Mouse (Mus musculus): ENCODE data around the gene Blnk. TPM values are rescaled to one million over a fixed set of nuclear protein-coding genes. Genes with fewer than 3 reads are reported as not detected.

The Blnk gene
- polyA plus RNA-seq (2014; fragmentation: Nextera tagmentation; extraction: Ambion mirVana), result 0.18 and 0.21 TPM in 2 replicates

- no peak for ATAC-seq (replicated peaks; ENCODE audit: insufficient number of reproducible peaks, low FRiP score, low TSS enrichment)
- no peaks in the 10 kb centered on the region for H3K36me3 ChIP-seq (ENCODE audit: control insufficient read depth, insufficient read depth, low read length)
- no peak within 1 kb of the TSS for H3K27ac ChIP-seq (ENCODE audit: low read depth, low read length)
- H3K4me2 ChIP-seq, result no peak within 1 kb of the TSS
- no peaks in the 10 kb centered on the region; the same call in 1 of the 2 replicates for H3K27me3 ChIP-seq (ENCODE audit: control insufficient read depth, insufficient read depth, low read length)
- WGBS (ENCODE audit: insufficient replicate concordance), result 60% methylated on average over 8 of the region's 8 CpGs
- H3K4me3 ChIP-seq (ENCODE audit: low read depth, low read length), result no peak within 1 kb of the TSS
- H3K4me1 ChIP-seq (ENCODE audit: control insufficient read depth, insufficient read depth, low read length), result no peaks in the 10 kb centered on the region
- H3K9me3 ChIP-seq (replicated peaks; ENCODE audit: control insufficient read depth, low read length), result no peaks in the 10 kb centered on the region
- no peak within 1 kb of the TSS for H3K9ac ChIP-seq (ENCODE audit: low read depth, low read length)
Observed at GRCm38 (mm10) chr19:40994057-40994585, at the start of gene Blnk. Blnk (minus strand) TSS chr19:40994535.

- H3K4me1 ChIP-seq (ENCODE audit: control insufficient read depth, insufficient read depth, low read length), result no peaks in the 10 kb centered on the region
- H3K27ac ChIP-seq (ENCODE audit: low read depth, low read length), result no peak overlapping the region
- no peaks in the 10 kb centered on the region for H3K36me3 ChIP-seq (ENCODE audit: control insufficient read depth, insufficient read depth, low read length)
- no peak for ATAC-seq (replicated peaks; ENCODE audit: insufficient number of reproducible peaks, low FRiP score, low TSS enrichment)
- H3K27me3 ChIP-seq (ENCODE audit: control insufficient read depth, insufficient read depth, low read length), result no peaks in the 10 kb centered on the region
- no peak overlapping the region for H3K4me3 ChIP-seq (ENCODE audit: low read depth, low read length)
- no peak overlapping the region for H3K4me2 ChIP-seq
- no peak overlapping the region for H3K9ac ChIP-seq (ENCODE audit: low read depth, low read length)
- no peaks in the 10 kb centered on the region for H3K9me3 ChIP-seq (replicated peaks; ENCODE audit: control insufficient read depth, low read length)
- 77% methylated on average over 7 of the region's 7 CpGs for WGBS (ENCODE audit: insufficient replicate concordance)
Observed at GRCm38 (mm10) chr19:41039110-41039509, 44.8 kb upstream of the Blnk start.

GRCm38 (mm10) chr19:41035809-41036551, 41.6 kb upstream of the Blnk start:
- Histone ChIP-seq H3K27me3 (ENCODE audit: control insufficient read depth, insufficient read depth, low read length) (0 out of 2 replicates have a peak, but pooled peaks cover 3% of the 10 kb centered on the region), H3K27ac (ENCODE audit: low read depth, low read length) (no peak overlapping the region), H3K9ac (ENCODE audit: low read depth, low read length) (no peak overlapping the region), H3K9me3 (replicated peaks; ENCODE audit: control insufficient read depth, low read length) (no peaks in the 10 kb centered on the region), H3K4me3 (ENCODE audit: low read depth, low read length) (no peak overlapping the region), H3K36me3 (ENCODE audit: control insufficient read depth, insufficient read depth, low read length) (no peaks in the 10 kb centered on the region), H3K4me2 (no peak overlapping the region), H3K4me1 (ENCODE audit: control insufficient read depth, insufficient read depth, low read length) (no peaks in the 10 kb centered on the region)
- no peak for ATAC-seq (replicated peaks; ENCODE audit: insufficient number of reproducible peaks, low FRiP score, low TSS enrichment)
- 49% methylated on average over 4 of the region's 4 CpGs for WGBS (ENCODE audit: insufficient replicate concordance)

DNA sequence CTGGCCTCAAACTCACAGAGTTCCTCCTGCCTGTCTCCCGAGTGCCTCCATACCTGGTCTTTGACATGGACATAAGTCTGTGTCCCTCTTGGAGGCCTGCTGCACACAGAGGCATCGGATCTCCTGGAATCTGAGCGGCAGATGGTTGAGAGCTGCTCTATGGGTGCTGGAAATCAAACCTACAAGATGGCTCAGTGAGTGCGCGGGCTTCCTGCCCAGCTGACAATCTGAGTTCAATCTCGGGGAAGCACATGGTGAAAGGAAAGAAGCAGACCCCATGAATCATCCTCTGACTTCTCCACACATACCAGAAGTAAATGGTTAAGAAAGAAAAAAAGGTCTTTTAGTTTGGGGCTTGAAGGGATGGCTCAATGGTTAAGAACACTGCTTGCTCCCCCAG, 37.5 kb upstream of the Blnk start:
- ATAC-seq (replicated peaks; ENCODE audit: insufficient number of reproducible peaks, low FRiP score, low TSS enrichment), result no peak
- 65% methylated on average over 6 of the region's 6 CpGs for WGBS (ENCODE audit: insufficient replicate concordance)

GRCm38 (mm10) chr19:41031009-41031408, 36.7 kb upstream of the Blnk start:
- WGBS (ENCODE audit: insufficient replicate concordance), result 64% methylated on average over 11 of the region's 11 CpGs
- Histone ChIP-seq H3K9me3 (replicated peaks; ENCODE audit: control insufficient read depth, low read length) (no peaks in the 10 kb centered on the region), H3K4me1 (ENCODE audit: control insufficient read depth, insufficient read depth, low read length) (no peaks in the 10 kb centered on the region), H3K27ac (ENCODE audit: low read depth, low read length) (no peak overlapping the region), H3K4me3 (ENCODE audit: low read depth, low read length) (no peak overlapping the region), H3K9ac (ENCODE audit: low read depth, low read length) (no peak overlapping the region), H3K4me2 (no peak overlapping the region), H3K27me3 (ENCODE audit: control insufficient read depth, insufficient read depth, low read length) (0 out of 2 replicates have a peak, but pooled peaks cover 3% of the 10 kb centered on the region), H3K36me3 (ENCODE audit: control insufficient read depth, insufficient read depth, low read length) (no peaks in the 10 kb centered on the region)
- ATAC-seq (replicated peaks; ENCODE audit: insufficient number of reproducible peaks, low FRiP score, low TSS enrichment), result no peak

More for the DNA sequence above, 37.5 kb upstream of the Blnk start:
- no peaks in the 10 kb centered on the region for H3K9me3 ChIP-seq (replicated peaks; ENCODE audit: control insufficient read depth, low read length)
- no peaks in the 10 kb centered on the region for H3K4me1 ChIP-seq (ENCODE audit: control insufficient read depth, insufficient read depth, low read length)
- 0 out of 2 replicates have a peak, but pooled peaks cover 3% of the 10 kb centered on the region for H3K27me3 ChIP-seq (ENCODE audit: control insufficient read depth, insufficient read depth, low read length)
- no peak overlapping the region for H3K27ac ChIP-seq (ENCODE audit: low read depth, low read length)
- no peak overlapping the region for H3K4me3 ChIP-seq (ENCODE audit: low read depth, low read length)
- H3K4me2 ChIP-seq, result no peak overlapping the region
- no peak overlapping the region for H3K9ac ChIP-seq (ENCODE audit: low read depth, low read length)
- H3K36me3 ChIP-seq (ENCODE audit: control insufficient read depth, insufficient read depth, low read length), result no peaks in the 10 kb centered on the region

DNA sequence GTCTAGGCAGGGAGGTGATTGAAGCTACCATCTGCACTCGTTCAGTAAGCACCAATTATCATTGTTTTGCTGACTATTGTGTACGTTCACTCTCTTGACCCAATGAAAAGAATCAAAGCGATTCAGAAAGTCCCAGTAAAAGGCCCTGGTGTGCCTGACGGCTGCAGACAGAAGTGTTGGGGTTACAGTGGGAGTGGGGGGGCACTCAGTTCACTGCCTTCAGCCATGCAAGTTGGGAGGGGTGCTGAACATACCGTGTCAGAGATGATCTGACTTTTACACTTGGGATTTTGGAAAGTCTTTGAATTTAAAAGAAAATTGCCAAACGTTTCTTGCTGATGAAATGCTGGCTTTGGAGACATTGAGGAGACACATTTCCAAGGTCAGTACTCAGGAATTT, 35.8 kb upstream of the Blnk start:
- Histone ChIP-seq H3K4me2 (no peak overlapping the region), H3K9me3 (replicated peaks; ENCODE audit: control insufficient read depth, low read length) (no peaks in the 10 kb centered on the region), H3K4me1 (ENCODE audit: control insufficient read depth, insufficient read depth, low read length) (no peaks in the 10 kb centered on the region), H3K4me3 (ENCODE audit: low read depth, low read length) (no peak overlapping the region), H3K27ac (ENCODE audit: low read depth, low read length) (no peak overlapping the region), H3K27me3 (ENCODE audit: control insufficient read depth, insufficient read depth, low read length) (0 out of 2 replicates have a peak, but pooled peaks cover 3% of the 10 kb centered on the region), H3K9ac (ENCODE audit: low read depth, low read length) (no peak overlapping the region), H3K36me3 (ENCODE audit: control insufficient read depth, insufficient read depth, low read length) (no peaks in the 10 kb centered on the region)
- 69% methylated on average over 6 of the region's 6 CpGs for WGBS (ENCODE audit: insufficient replicate concordance)
- no peak for ATAC-seq (replicated peaks; ENCODE audit: insufficient number of reproducible peaks, low FRiP score, low TSS enrichment)

- H3K27me3 ChIP-seq (ENCODE audit: control insufficient read depth, insufficient read depth, low read length), result 0 out of 2 replicates have a peak, but pooled peaks cover 3% of the 10 kb centered on the region
- ATAC-seq (replicated peaks; ENCODE audit: insufficient number of reproducible peaks, low FRiP score, low TSS enrichment), result no peak
- no peak within 1 kb of the TSS for H3K4me3 ChIP-seq (ENCODE audit: low read depth, low read length)
Observed at GRCm38 (mm10) chr19:41029219-41029618, 34.9 kb upstream of the Blnk start, which contains the start of gene Dntt. Dntt (plus strand) TSS chr19:41029275.

DNA sequence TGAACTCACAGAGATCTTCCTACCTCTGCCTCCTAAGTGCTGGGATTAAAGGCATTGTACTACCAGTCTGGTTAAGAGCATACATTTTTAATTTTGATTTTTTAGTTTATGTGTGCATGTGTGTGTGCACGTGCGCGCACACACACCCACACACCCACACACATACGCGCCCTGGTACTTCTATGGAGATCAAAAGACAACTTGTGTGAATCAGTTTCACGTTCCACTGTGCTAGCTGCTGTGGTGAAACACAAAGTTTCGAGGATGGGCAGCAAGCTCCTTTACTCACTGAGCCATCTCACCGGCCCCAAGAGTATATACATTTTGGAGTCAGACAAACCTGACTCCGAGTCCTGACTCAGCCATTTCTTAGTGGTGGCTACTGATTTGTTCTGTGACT, 33.3 kb upstream of the Blnk start:
- Histone ChIP-seq H3K4me1 (ENCODE audit: control insufficient read depth, insufficient read depth, low read length) (no peaks in the 10 kb centered on the region), H3K27ac (ENCODE audit: low read depth, low read length) (no peak overlapping the region), H3K27me3 (ENCODE audit: control insufficient read depth, insufficient read depth, low read length) (no peaks in the 10 kb centered on the region), H3K36me3 (ENCODE audit: control insufficient read depth, insufficient read depth, low read length) (no peaks in the 10 kb centered on the region), H3K9ac (ENCODE audit: low read depth, low read length) (no peak overlapping the region), H3K4me2 (no peak overlapping the region), H3K4me3 (ENCODE audit: low read depth, low read length) (no peak overlapping the region), H3K9me3 (replicated peaks; ENCODE audit: control insufficient read depth, low read length) (no peaks in the 10 kb centered on the region)
- 85% methylated on average over 9 of the region's 9 CpGs for WGBS (ENCODE audit: insufficient replicate concordance)
- ATAC-seq (replicated peaks; ENCODE audit: insufficient number of reproducible peaks, low FRiP score, low TSS enrichment), result no peak

More at GRCm38 (mm10) chr19:41029219-41029618, 34.9 kb upstream of the Blnk start, which contains the start of gene Dntt:
- Histone ChIP-seq H3K4me2 (no peak within 1 kb of the TSS), H3K27ac (ENCODE audit: low read depth, low read length) (no peak within 1 kb of the TSS), H3K4me1 (ENCODE audit: control insufficient read depth, insufficient read depth, low read length) (no peaks in the 10 kb centered on the region), H3K9ac (ENCODE audit: low read depth, low read length) (no peak within 1 kb of the TSS), H3K36me3 (ENCODE audit: control insufficient read depth, insufficient read depth, low read length) (no peaks in the 10 kb centered on the region), H3K9me3 (replicated peaks; ENCODE audit: control insufficient read depth, low read length) (no peaks in the 10 kb centered on the region)
- WGBS (ENCODE audit: insufficient replicate concordance), result 75% methylated on average over 6 of the region's 6 CpGs

Data from heart, embryonic 11.5 days (tissue).